Mouse (Mus musculus) v-Abl transformed pro-B cells (cell line): ENCODE results near the gene Napepld.
"Not testable (repeated sequence)": the region's sequence is repeated elsewhere in the genome, so short reads cannot be mapped to it uniquely, and the experiment has no call there.

ENCODE experiments used
- in situ Hi-C, 2 experiments: fragments of 400-800 bp; cut with MboI; formaldehyde crosslinking; loops; one replicate each; pipeline ENCODE4 v1.15.1; 2025; ENCODE audit not compliant: unreplicated experiment in 2 of 2

Gene Napepld

GRCm38 (mm10) chr5:21616450-21617009 lies 84.7 kb downstream of the Napepld start:
- in situ Hi-C loops, result no loop called here

- in situ Hi-C loops, result not testable (repeated sequence)
Measured at GRCm38 (mm10) chr5:21614299-21614698, 86.9 kb downstream of the Napepld start.
